Comparison of ENCODE assay signal across 9 mouse cellular contexts in the genomic region with DNA sequence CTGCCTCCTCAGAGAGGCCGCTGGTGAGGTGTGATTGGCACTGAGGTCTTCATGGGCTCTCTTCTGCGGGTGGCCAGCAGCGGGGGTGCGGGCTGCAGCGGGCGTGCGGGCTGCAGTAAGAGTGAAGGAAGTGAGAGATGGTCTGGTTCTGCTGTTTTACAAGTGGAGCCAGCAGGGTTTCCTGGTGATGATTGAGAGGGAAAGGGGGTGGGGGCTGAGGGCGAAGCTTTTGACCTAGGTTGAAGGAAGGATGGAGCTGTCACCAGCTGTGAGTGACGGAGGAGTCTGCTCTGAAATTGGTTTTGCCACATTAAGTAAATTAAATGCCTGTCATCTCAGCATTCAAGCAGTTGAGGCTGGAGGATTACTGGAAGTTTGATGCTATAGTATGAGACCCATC. TPM values are rescaled to one million over a fixed set of nuclear protein-coding genes. Genes with fewer than 3 reads are reported as not detected.
A peak's percentile ranks its signal among the peaks of the same experiment; 100 is the strongest.
DNase-seq lines count a peak whose midpoint lies in the region; ATAC-seq lines count a peak whose summit lies in the region.
"Had no signal": no experiment of that assay in that cellular context is flagged by ENCODE, and none has a peak within 500 bp of the region (broad histone marks: within the 10 kb centered on the region; RNA-seq: fewer than 3 reads in every experiment).

No protein-coding gene starts in this region.

- no peak for DNase-seq in heart, embryonic 10.5 days (ENCODE audit: low spot score)
- no peak for DNase-seq in heart, postnatal 4 days
- DNase-seq in kidney, postnatal 14 days: peak; percentile 33
- DNase-seq in kidney, adult 8-10 months: no peak
- no peak for DNase-seq in embryonic facial prominence, embryonic 11.5 days (ENCODE audit: low spot score)
- no peak for DNase-seq in liver, embryonic 11.5 days (ENCODE audit: low spot score)
- no peak for DNase-seq in ovary, adult 18-20 months (ENCODE audit: low spot score)
- DNase-seq in cerebellum, postnatal 36 days: no peak
- DNase-seq: right cerebral cortex, postnatal 25 days had no signal

- no peak overlapping the region for H3K4me2 ChIP-seq in embryonic facial prominence, embryonic 11.5 days (ENCODE audit: low read depth, low read length)
- H3K4me2 ChIP-seq in liver, embryonic 11.5 days: peak overlapping the region; percentile 26

- WGBS in heart, embryonic 10.5 days: 38% methylated on average over 9 of the region's 9 CpGs
- WGBS in embryonic facial prominence, embryonic 11.5 days: 47% methylated on average over 9 of the region's 9 CpGs
- WGBS in liver, embryonic 11.5 days: 38% methylated on average over 9 of the region's 9 CpGs

- peaks cover 47% of the 10 kb centered on the region for H3K4me1 ChIP-seq in heart, embryonic 10.5 days
- peaks cover 2% of the 10 kb centered on the region; the same call in 1 of the 2 replicates for H3K4me1 ChIP-seq in embryonic facial prominence, embryonic 11.5 days (ENCODE audit: control insufficient read depth, insufficient read depth, low read length)
- H3K4me1 ChIP-seq in liver, embryonic 11.5 days (replicated peaks; ENCODE audit: control insufficient read depth, insufficient read depth, low read length): peaks cover 17% of the 10 kb centered on the region

- no peak for ATAC-seq in embryonic facial prominence, embryonic 11.5 days (replicated peaks; ENCODE audit: insufficient number of reproducible peaks, low FRiP score, low TSS enrichment, low read depth)
- no peak for ATAC-seq in liver, embryonic 11.5 days (replicated peaks; ENCODE audit: low FRiP score)

- H3K36me3 ChIP-seq in heart, embryonic 10.5 days: peaks cover 56% of the 10 kb centered on the region
- H3K36me3 ChIP-seq in embryonic facial prominence, embryonic 11.5 days (replicated peaks; ENCODE audit: control insufficient read depth, insufficient read depth, low read depth, low read length): peaks cover 5% of the 10 kb centered on the region
- peaks cover 6% of the 10 kb centered on the region; the same call in 1 of the 2 replicates for H3K36me3 ChIP-seq in liver, embryonic 11.5 days (ENCODE audit: control insufficient read depth, insufficient read depth, low read length)

- H3K9me3 ChIP-seq in heart, embryonic 10.5 days: no peaks in the 10 kb centered on the region
- no peaks in the 10 kb centered on the region for H3K9me3 ChIP-seq in embryonic facial prominence, embryonic 11.5 days (replicated peaks; ENCODE audit: control insufficient read depth, low read length)
- H3K9me3 ChIP-seq in liver, embryonic 11.5 days (ENCODE audit: control insufficient read depth, low read length): no peaks in the 10 kb centered on the region

- H3K9ac ChIP-seq in embryonic facial prominence, embryonic 11.5 days (replicated peaks; ENCODE audit: low read length): no peak overlapping the region
- no peak overlapping the region for H3K9ac ChIP-seq in liver, embryonic 11.5 days (ENCODE audit: low read depth, low read length)

- 0 out of 2 replicates have a peak, but pooled peaks cover 4% of the 10 kb centered on the region for H3K27me3 ChIP-seq in heart, embryonic 10.5 days (ENCODE audit: insufficient read depth, poor library complexity, severe bottlenecking)
- no peaks in the 10 kb centered on the region for H3K27me3 ChIP-seq in embryonic facial prominence, embryonic 11.5 days (ENCODE audit: control insufficient read depth, insufficient read depth, low read length)
- H3K27me3 ChIP-seq in liver, embryonic 11.5 days (replicated peaks; ENCODE audit: control insufficient read depth, insufficient read depth, low read length): no peaks in the 10 kb centered on the region

- peak overlapping the region; percentile 70 for H3K27ac ChIP-seq in heart, embryonic 10.5 days
- 0 out of 2 replicates have a peak overlapping the region, but pooled peaks have one; percentile 20 for H3K27ac ChIP-seq in embryonic facial prominence, embryonic 11.5 days (replicated peaks; ENCODE audit: low read depth, low read length)
- H3K27ac ChIP-seq in liver, embryonic 11.5 days (ENCODE audit: low read depth, low read length): peak overlapping the region; percentile 46; the same call in 1 of the 2 replicates

- no peak overlapping the region for H3K4me3 ChIP-seq in heart, embryonic 10.5 days
- no peak overlapping the region for H3K4me3 ChIP-seq in embryonic facial prominence, embryonic 11.5 days (ENCODE audit: low read depth, low read length)
- H3K4me3 ChIP-seq in liver, embryonic 11.5 days (ENCODE audit: low read depth, low read length): no peak overlapping the region

RNA-seq across cellular contexts. Expression of a gene that starts 7.8 kb away (rescaled TPM):
- 12.5 and 15.0 TPM in 2 replicates for polyA plus RNA-seq in heart, embryonic 10.5 days (2016; fragmentation: Nextera tagmentation; extraction: Ambion mirVana)
- total RNA-seq in heart, postnatal 4 days (2021): 10 to 100 TPM; 37.5 to 42.8 TPM
- 5.6 and 6.4 TPM in 2 replicates for polyA plus RNA-seq in embryonic facial prominence, embryonic 11.5 days (2014; fragmentation: Nextera tagmentation; extraction: Ambion mirVana)
- polyA plus RNA-seq in liver, embryonic 11.5 days (2014; fragmentation: Nextera tagmentation; extraction: Ambion mirVana): 12.9 and 14.2 TPM in 2 replicates

RNA-seq across cellular contexts. Expression of a gene that starts 13.9 kb away (rescaled TPM):
- polyA plus RNA-seq in heart, embryonic 10.5 days (2016; fragmentation: Nextera tagmentation; extraction: Ambion mirVana): 67.2 and 80.8 TPM in 2 replicates
- total RNA-seq in heart, postnatal 4 days (2021): 10 to 100 TPM; 16.6 to 18.5 TPM
- polyA plus RNA-seq in embryonic facial prominence, embryonic 11.5 days (2014; fragmentation: Nextera tagmentation; extraction: Ambion mirVana): 49.7 and 51.1 TPM in 2 replicates
- polyA plus RNA-seq in liver, embryonic 11.5 days (2014; fragmentation: Nextera tagmentation; extraction: Ambion mirVana): 53.8 and 59.7 TPM in 2 replicates

RNA-seq across cellular contexts. Expression of a gene that starts 14.8 kb away (rescaled TPM):
- 129 and 146 TPM in 2 replicates for polyA plus RNA-seq in heart, embryonic 10.5 days (2016; fragmentation: Nextera tagmentation; extraction: Ambion mirVana)
- 100 to 1,000 TPM; 181 to 188 TPM for total RNA-seq in heart, postnatal 4 days (2021)
- polyA plus RNA-seq in embryonic facial prominence, embryonic 11.5 days (2014; fragmentation: Nextera tagmentation; extraction: Ambion mirVana): 157 and 172 TPM in 2 replicates
- polyA plus RNA-seq in liver, embryonic 11.5 days (2014; fragmentation: Nextera tagmentation; extraction: Ambion mirVana): 194 and 203 TPM in 2 replicates

RNA-seq across cellular contexts. Expression of a gene that starts 35.5 kb away (rescaled TPM):
- 103 and 214 TPM in 2 replicates for polyA plus RNA-seq in heart, embryonic 10.5 days (2016; fragmentation: Nextera tagmentation; extraction: Ambion mirVana)
- 100 to 1,000 TPM; 455 to 466 TPM for total RNA-seq in heart, postnatal 4 days (2021)
- 1.4 and 2.8 TPM in 2 replicates for polyA plus RNA-seq in embryonic facial prominence, embryonic 11.5 days (2014; fragmentation: Nextera tagmentation; extraction: Ambion mirVana)
- polyA plus RNA-seq in liver, embryonic 11.5 days (2014; fragmentation: Nextera tagmentation; extraction: Ambion mirVana): 1.4 and 4.3 TPM in 2 replicates

RNA-seq across cellular contexts. Expression of a gene that starts 42.5 kb away (rescaled TPM):
- polyA plus RNA-seq in heart, embryonic 10.5 days (2016; fragmentation: Nextera tagmentation; extraction: Ambion mirVana): 0.33 and 0.38 TPM in 2 replicates
- 1 to 10 TPM; 8.2 to 10.0 TPM for total RNA-seq in heart, postnatal 4 days (2021)
- 0.43 and 0.61 TPM in 2 replicates for polyA plus RNA-seq in embryonic facial prominence, embryonic 11.5 days (2014; fragmentation: Nextera tagmentation; extraction: Ambion mirVana)
- 0.26 and 1.2 TPM in 2 replicates for polyA plus RNA-seq in liver, embryonic 11.5 days (2014; fragmentation: Nextera tagmentation; extraction: Ambion mirVana)

Comparison
In these comparisons a context has a peak if more than half of its experiments do, and no peak if none do; other contexts are left out.
1. H3K27ac ChIP-seq: peak in every context shown above with its lines; median percentile 70 in heart, embryonic 10.5 days; 46 in liver, embryonic 11.5 days; 20 in embryonic facial prominence, embryonic 11.5 days.